Mouse (Mus musculus) heart, embryonic 14.5 days (tissue): ENCODE measurements around the gene Amz1. TPM values are rescaled to one million over a fixed set of nuclear protein-coding genes. Genes with fewer than 3 reads are reported as not detected.

Experiments used
- ATAC-seq: fragments of 200-750 bp; cut with Nextera tagmentation; 2 replicates; pipeline ENCODE4 v1.8.0; 2017; ENCODE audit warnings: low read depth, moderate TSS enrichment; ENCODE audit not compliant: insufficient number of reproducible peaks, insufficient read depth, low FRiP score
- H3K27ac ChIP-seq, 2 experiments: fragments of 200-500 bp in 1 of 2; fragments of 300-500 bp in 1 of 2; sonication (generic) in 1 of 2; replicated peaks in 1 of 2; 2 replicates each; pipeline ENCODE4 v1.5.1; 2012 to 2014; ENCODE audit warnings: low read depth in 2 of 2, low read length in 2 of 2, control low read depth in 1 of 2, mild to moderate bottlenecking in 1 of 2, mixed read lengths in 1 of 2; ENCODE audit not compliant: control insufficient read depth in 1 of 2, insufficient read depth in 1 of 2
- H3K27me3 ChIP-seq: fragments of 300-500 bp; sonication (generic); 2 replicates; pipeline ENCODE4 v1.6.1; 2014; ENCODE audit warnings: mild to moderate bottlenecking, low read length, control low read depth; ENCODE audit not compliant: control insufficient read depth, insufficient read depth
- H3K36me3 ChIP-seq: fragments of 300-500 bp; sonication (generic); 2 replicates; pipeline ENCODE4 v1.6.1; 2014; ENCODE audit warnings: mild to moderate bottlenecking, control low read depth, low read length, mixed read lengths; ENCODE audit not compliant: control insufficient read depth, insufficient read depth
- H3K4me1 ChIP-seq, 2 experiments: fragments of 200-500 bp in 1 of 2; fragments of 300-500 bp in 1 of 2; sonication (generic) in 1 of 2; 2 replicates each; pipeline ENCODE4 v1.6.1; 2012 to 2014; ENCODE audit warnings: low read length in 2 of 2, control low read depth in 1 of 2, mixed read lengths in 1 of 2; ENCODE audit not compliant: control insufficient read depth in 2 of 2, insufficient read depth in 2 of 2
- H3K4me2 ChIP-seq: fragments of 300-500 bp; sonication (generic); 2 replicates; pipeline ENCODE4 v1.6.1; 2014; ENCODE audit warnings: mild to moderate bottlenecking, low read length
- H3K4me3 ChIP-seq, 2 experiments: fragments of 200-500 bp in 1 of 2; fragments of 300-500 bp in 1 of 2; sonication (generic) in 1 of 2; 2 replicates each; pipeline ENCODE4 v1.5.1; 2012 to 2014; ENCODE audit warnings: low read length in 2 of 2, mild to moderate bottlenecking in 2 of 2, control low read depth in 1 of 2, low read depth in 1 of 2, moderate library complexity in 1 of 2; ENCODE audit not compliant: control insufficient read depth in 1 of 2, insufficient read depth in 1 of 2
- H3K9ac ChIP-seq: fragments of 300-500 bp; sonication (generic); 2 replicates; pipeline ENCODE4 v1.6.1; 2014; ENCODE audit warnings: mild to moderate bottlenecking, low read length
- H3K9me3 ChIP-seq: fragments of 300-500 bp; sonication (generic); 2 replicates; pipeline ENCODE4 v1.6.1; 2016; ENCODE audit warnings: low read length, control low read depth; ENCODE audit not compliant: control insufficient read depth
- WGBS: fragments of 180-500 bp; shearing (Covaris S2); extraction: QIAGEN DNeasy Blood & Tissue Kit; methylation state at CpG from one replicate; pipeline ENCODE4 v1.1.7; 2014; 5-methylcytosine and 5-hydroxymethylcytosine counted together
- polyA plus RNA-seq: library from polyadenylated mRNA; unstranded; fragments of >200 nt; fragmentation: Nextera tagmentation; extraction: Ambion mirVana; gene quantifications from 2 replicates; pipeline ENCODE4 v1.2.1, GENCODE M21; 2014

The Amz1 gene
- polyA plus RNA-seq, 1 experiment from 2014 or later = 1.0 TPM

- Histone ChIP-seq H3K27me3 (no peaks in the 10 kb centered on the region), H3K36me3 (0 out of 2 replicates have a peak, but pooled peaks cover 6% of the 10 kb centered on the region), H3K4me1 (peaks cover 14 to 18% of the 10 kb centered on the region in 2 experiments), H3K9ac (no peak overlapping the region), H3K4me2 (no peak overlapping the region), H3K9me3 (peaks cover 5% of the 10 kb centered on the region), H3K4me3 (no peak overlapping the region), H3K27ac (no peak overlapping the region)
- no peak for ATAC-seq
- 83% methylated on average over 15 of the region's 15 CpGs for WGBS
Observed at GRCm38 (mm10) chr5:140752041-140752440, 28.1 kb downstream of the Amz1 start.

- Histone ChIP-seq H3K9ac (no peak overlapping the region), H3K27ac (no peak overlapping the region), H3K4me2 (no peak overlapping the region), H3K9me3 (peaks cover 5% of the 10 kb centered on the region), H3K27me3 (no peaks in the 10 kb centered on the region), H3K4me3 (no peak overlapping the region), H3K4me1 (peaks cover 14 to 19% of the 10 kb centered on the region in 2 experiments), H3K36me3 (peaks cover 6% of the 10 kb centered on the region)
- WGBS = 95% methylated on average over 3 of the region's 3 CpGs
- ATAC-seq = no peak
Observed at GRCm38 (mm10) chr5:140752639-140753038, 28.7 kb downstream of the Amz1 start.

DNA sequence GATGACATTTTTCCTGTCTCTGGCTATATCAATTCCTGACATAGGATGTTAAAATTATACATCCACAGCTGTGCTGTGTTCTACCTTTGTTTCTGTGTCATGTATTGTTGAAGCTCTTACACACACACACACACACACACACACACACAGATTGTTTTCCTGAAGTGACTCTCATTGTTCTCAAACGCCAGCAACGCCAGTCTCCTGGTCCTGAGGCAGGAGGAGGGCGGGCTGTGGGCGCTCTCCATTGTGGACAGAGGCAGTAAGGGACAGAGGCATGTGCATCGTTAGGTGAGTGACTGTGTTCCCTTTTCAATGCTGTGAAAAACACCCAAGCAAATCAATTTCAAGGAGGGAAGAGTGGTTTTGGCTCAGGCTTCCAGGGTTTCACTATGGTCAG is 29.3 kb downstream of the Amz1 start:
- H3K4me3 ChIP-seq = no peak overlapping the region
- WGBS = 72% methylated on average over 5 of the region's 5 CpGs
- no peaks in the 10 kb centered on the region for H3K27me3 ChIP-seq
- peaks cover 5% of the 10 kb centered on the region for H3K9me3 ChIP-seq
- H3K27ac ChIP-seq = no peak overlapping the region
- H3K4me2 ChIP-seq = no peak overlapping the region
- ATAC-seq = no peak
- H3K36me3 ChIP-seq = peaks cover 12% of the 10 kb centered on the region
- H3K9ac ChIP-seq = no peak overlapping the region
- H3K4me1 ChIP-seq = peaks cover 14 to 19% of the 10 kb centered on the region in 2 experiments

DNA sequence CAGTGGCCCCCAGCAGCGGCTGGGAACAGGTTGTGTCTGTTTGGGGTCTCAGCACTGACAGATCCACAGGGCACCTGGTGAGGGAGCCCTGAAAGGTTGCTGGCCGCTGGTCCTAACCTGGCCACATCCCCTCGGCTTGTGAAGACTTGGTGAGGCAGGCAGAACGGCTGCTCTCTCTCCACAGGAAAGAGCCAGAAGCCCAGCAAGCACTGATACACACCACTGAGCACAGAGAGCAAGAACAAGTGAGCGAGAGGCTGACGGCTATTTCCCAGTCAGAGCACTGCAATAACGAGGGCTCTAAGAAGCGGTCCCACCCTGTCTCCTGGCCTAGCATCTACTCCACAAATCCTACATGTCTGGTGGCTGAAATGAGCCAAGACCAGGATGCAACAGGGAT is 34.9 kb downstream of the Amz1 start:
- H3K27me3 ChIP-seq = no peaks in the 10 kb centered on the region
- no peak for ATAC-seq
- H3K36me3 ChIP-seq = peaks cover 58% of the 10 kb centered on the region
- no peaks in the 10 kb centered on the region for H3K9me3 ChIP-seq
- WGBS = 88% methylated on average over 8 of the region's 8 CpGs
- H3K4me2 ChIP-seq = no peak overlapping the region
- peaks cover 10 to 16% of the 10 kb centered on the region in 2 experiments for H3K4me1 ChIP-seq
- no peak overlapping the region for H3K4me3 ChIP-seq
- no peak overlapping the region for H3K9ac ChIP-seq
- no peak overlapping the region for H3K27ac ChIP-seq

- no peak overlapping the region for H3K4me2 ChIP-seq
- no peak overlapping the region for H3K4me3 ChIP-seq
- ATAC-seq = no peak
- 85% methylated on average over 4 of the region's 4 CpGs for WGBS
- H3K27ac ChIP-seq = no peak overlapping the region
- no peaks in the 10 kb centered on the region for H3K27me3 ChIP-seq
- H3K36me3 ChIP-seq = peaks cover 52% of the 10 kb centered on the region
- H3K9ac ChIP-seq = no peak overlapping the region
- peaks cover 13 to 22% of the 10 kb centered on the region in 2 experiments for H3K4me1 ChIP-seq
- no peaks in the 10 kb centered on the region for H3K9me3 ChIP-seq
Observed at GRCm38 (mm10) chr5:140762540-140762939, 38.6 kb downstream of the Amz1 start.

DNA sequence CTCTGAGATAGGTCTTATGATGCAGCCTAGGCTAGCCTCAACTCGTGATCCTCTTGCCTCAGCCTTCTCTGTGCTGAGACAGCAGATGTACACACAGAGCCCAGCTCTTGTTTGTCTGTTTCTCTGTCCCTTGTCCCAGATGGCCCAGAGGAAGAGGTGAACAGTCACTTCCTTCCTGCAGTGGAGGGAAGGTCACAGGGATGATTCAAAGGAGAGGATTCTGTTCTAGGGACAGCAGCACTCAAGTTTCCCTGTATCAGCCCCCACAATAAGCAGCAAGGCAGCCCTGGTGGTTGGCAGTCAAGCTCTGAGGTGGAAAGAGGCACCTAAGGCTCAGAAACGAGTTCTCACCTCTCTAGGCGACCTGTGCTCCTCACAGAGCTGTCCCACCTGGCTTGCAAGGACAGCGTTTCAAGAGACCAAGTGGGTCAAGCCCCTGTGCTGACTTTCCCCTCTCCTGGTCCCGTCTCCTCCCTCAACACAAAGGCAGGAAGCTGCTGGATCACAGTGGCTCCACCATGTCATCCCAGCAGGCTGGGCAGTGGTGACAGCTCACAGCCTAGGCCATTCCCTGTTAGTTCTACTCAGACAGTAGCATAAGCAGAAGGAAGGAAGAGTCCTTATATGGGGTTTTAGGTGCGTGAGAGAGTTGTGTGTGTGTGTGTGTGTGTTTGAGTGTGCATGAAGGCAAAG is 41.1 kb downstream of the Amz1 start:
- H3K9ac ChIP-seq = no peak overlapping the region; the same call in 1 of the 2 replicates

DNA sequence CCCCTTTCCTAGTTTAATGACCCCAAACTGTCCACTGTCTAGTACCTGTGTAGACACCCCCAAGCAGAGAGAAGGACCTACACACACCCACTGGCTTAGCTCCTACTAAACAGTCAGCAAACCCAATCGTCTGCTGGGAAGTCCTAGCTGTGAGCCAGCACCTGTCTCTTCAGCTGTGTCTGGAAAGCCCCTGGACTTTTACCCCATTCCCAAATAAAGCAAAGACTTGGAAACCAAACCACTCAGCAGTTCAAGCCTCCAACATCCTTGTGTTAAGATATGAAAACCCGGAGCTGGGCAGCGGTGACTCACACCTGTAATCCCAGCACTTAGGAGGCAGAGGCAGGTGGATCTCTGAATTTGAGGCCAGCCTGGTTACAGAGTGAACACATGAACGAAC is 42.6 kb downstream of the Amz1 start:
- Histone ChIP-seq H3K36me3 (peaks cover 15% of the 10 kb centered on the region), H3K9ac (no peak overlapping the region), H3K4me3 (no peak overlapping the region), H3K27ac (peak overlapping the region; percentile 1 to 96; a peak in 2 of 4 replicates), H3K27me3 (no peaks in the 10 kb centered on the region), H3K9me3 (no peaks in the 10 kb centered on the region), H3K4me2 (no peak overlapping the region), H3K4me1 (peaks cover 30 to 44% of the 10 kb centered on the region in 2 experiments)
- ATAC-seq = no peak
- 76% methylated on average over 4 of the region's 4 CpGs for WGBS

More for the DNA sequence above, 41.1 kb downstream of the Amz1 start:
- Histone ChIP-seq H3K4me3 (no peak overlapping the region), H3K9me3 (no peaks in the 10 kb centered on the region), H3K36me3 (peaks cover 30% of the 10 kb centered on the region), H3K27me3 (no peaks in the 10 kb centered on the region), H3K4me1 (peaks cover 30 to 42% of the 10 kb centered on the region in 2 experiments), H3K27ac (peak overlapping the region; percentile 83 to 96), H3K4me2 (no peak overlapping the region)
- peak; percentile 20; the same call in 1 of the 2 replicates for ATAC-seq
- WGBS = 54% methylated on average over 6 of the region's 6 CpGs
